Mouse (Mus musculus): Measurements from ENCODE around the gene Pik3r1.

DNA sequence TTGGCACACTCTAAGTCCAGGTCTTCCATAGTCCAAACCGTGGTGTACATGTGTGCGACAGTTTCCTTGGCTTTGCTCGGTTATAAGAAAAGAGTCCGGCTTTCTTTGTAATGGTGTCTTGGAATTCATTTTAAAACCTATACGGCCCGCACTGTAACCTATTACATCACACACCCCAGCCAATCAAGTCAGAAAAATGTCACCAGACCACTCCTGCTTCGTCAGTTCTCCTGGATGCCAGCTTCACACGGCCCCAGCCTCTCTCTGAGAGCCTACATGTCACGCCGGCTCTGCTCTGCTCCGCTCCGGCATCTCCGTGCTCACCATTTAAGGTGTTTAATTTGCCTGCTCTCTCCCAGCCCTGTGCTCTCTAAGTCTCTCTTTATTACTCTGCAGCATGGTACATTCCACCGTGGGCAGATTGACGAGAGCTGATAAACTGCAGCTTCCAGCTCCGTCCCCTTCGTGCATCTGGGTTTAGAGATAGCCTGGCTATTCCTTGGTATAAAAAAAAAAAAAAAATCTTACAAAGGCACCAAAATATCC, 75.7 kb downstream of the Pik3r1 start:
- no peak for TF ChIP-seq POLR2A (IDR thresholded peaks at IDR 0.05; ENCODE audit: extremely low read depth, insufficient read depth, low read length)
- no peak for TF ChIP-seq CTCF (IDR thresholded peaks at IDR 0.05; ENCODE audit: low read depth, low read length)

Data from liver, adult 2 months (tissue).